Comparison of ENCODE assay signal across 9 mouse cellular contexts in genomic region chr5:118057508-118058111, GRCm38 (mm10). TPM values are rescaled to one million over a fixed set of nuclear protein-coding genes. Genes with fewer than 3 reads are reported as not detected.
DNase-seq lines count a peak whose midpoint lies in the region; ATAC-seq lines count a peak whose summit lies in the region.
"Had no signal": no experiment of that assay in that cellular context is flagged by ENCODE, and none has a peak within 500 bp of the region (broad histone marks: within the 10 kb centered on the region; RNA-seq: fewer than 3 reads in every experiment).

No protein-coding gene starts in this region.

- H3K9ac ChIP-seq in embryonic facial prominence, embryonic 14.5 days (ENCODE audit: low read depth, low read length): no peak overlapping the region
- no peak overlapping the region for H3K9ac ChIP-seq in midbrain, embryonic 15.5 days
- H3K9ac ChIP-seq in midbrain, embryonic 11.5 days (ENCODE audit: low read length): no peak overlapping the region
- H3K9ac ChIP-seq: liver, postnatal 0 days had no signal

- no peaks in the 10 kb centered on the region for H3K27me3 ChIP-seq in embryonic facial prominence, embryonic 14.5 days (replicated peaks; ENCODE audit: control insufficient read depth, insufficient read depth, low read length)
- no peaks in the 10 kb centered on the region; the same call in 1 of the 2 replicates for H3K27me3 ChIP-seq in embryonic facial prominence, embryonic 10.5 days (replicated peaks; ENCODE audit: low read depth, poor library complexity, severe bottlenecking)
- H3K27me3 ChIP-seq in midbrain, embryonic 15.5 days (replicated peaks): no peaks in the 10 kb centered on the region
- H3K27me3 ChIP-seq in midbrain, embryonic 11.5 days (ENCODE audit: control insufficient read depth, insufficient read depth, low read length): no peaks in the 10 kb centered on the region

- H3K4me2 ChIP-seq in embryonic facial prominence, embryonic 14.5 days (ENCODE audit: low read depth, low read length): no peak overlapping the region
- no peak overlapping the region for H3K4me2 ChIP-seq in midbrain, embryonic 15.5 days
- no peak overlapping the region for H3K4me2 ChIP-seq in midbrain, embryonic 11.5 days

- DNase-seq in embryonic facial prominence, embryonic 14.5 days (ENCODE audit: low spot score): no peak
- no peak for DNase-seq in embryonic facial prominence, embryonic 10.5 days (ENCODE audit: low spot score)
- no peak for DNase-seq in midbrain, embryonic 11.5 days (ENCODE audit: low spot score, missing footprints)
- peak; percentile 64 for DNase-seq in heart, postnatal 4 days
- DNase-seq in embryo, embryonic 9.5 days (ENCODE audit: extremely low spot score): no peak
- DNase-seq in right cerebral cortex, postnatal 14 days: no peak
- DNase-seq in frontal cortex, adult 2 months (ENCODE audit: extremely low spot score in 1 of 2, low spot score in 1 of 2): no peak
- DNase-seq: liver, postnatal 0 days had no signal

- H3K27ac ChIP-seq in embryonic facial prominence, embryonic 14.5 days (replicated peaks; ENCODE audit: low read depth, low read length): no peak overlapping the region
- no peak overlapping the region for H3K27ac ChIP-seq in embryonic facial prominence, embryonic 10.5 days (replicated peaks)
- H3K27ac ChIP-seq in midbrain, embryonic 15.5 days: peak overlapping the region; percentile 18; the same call in 1 of the 2 replicates
- H3K27ac ChIP-seq in midbrain, embryonic 11.5 days (ENCODE audit: low read depth, low read length): no peak overlapping the region

- H3K9me3 ChIP-seq in embryonic facial prominence, embryonic 14.5 days (ENCODE audit: control insufficient read depth, low read length): no peaks in the 10 kb centered on the region
- H3K9me3 ChIP-seq in embryonic facial prominence, embryonic 10.5 days: no peaks in the 10 kb centered on the region
- no peaks in the 10 kb centered on the region for H3K9me3 ChIP-seq in midbrain, embryonic 15.5 days
- H3K9me3 ChIP-seq in midbrain, embryonic 11.5 days (ENCODE audit: control insufficient read depth, low read length): no peaks in the 10 kb centered on the region

- WGBS in embryonic facial prominence, embryonic 14.5 days: 37% methylated on average over 8 of the region's 8 CpGs
- 51% methylated on average over 8 of the region's 8 CpGs for WGBS in embryonic facial prominence, embryonic 10.5 days
- WGBS in midbrain, embryonic 15.5 days: 39% methylated on average over 8 of the region's 8 CpGs
- WGBS in midbrain, embryonic 11.5 days: 68% methylated on average over 8 of the region's 8 CpGs

- peak; percentile 16; the same call in 1 of the 2 replicates for ATAC-seq in embryonic facial prominence, embryonic 14.5 days (ENCODE audit: low read depth)
- no peak; the same call in 1 of the 2 replicates for ATAC-seq in midbrain, embryonic 15.5 days (replicated peaks)
- ATAC-seq in midbrain, embryonic 11.5 days (ENCODE audit: low FRiP score): no peak
- ATAC-seq: liver, postnatal 0 days had no signal

- H3K4me3 ChIP-seq in embryonic facial prominence, embryonic 14.5 days (ENCODE audit: low read depth, low read length): no peak overlapping the region
- H3K4me3 ChIP-seq in embryonic facial prominence, embryonic 10.5 days: no peak overlapping the region
- H3K4me3 ChIP-seq in midbrain, embryonic 15.5 days: no peak overlapping the region
- H3K4me3 ChIP-seq in midbrain, embryonic 11.5 days (ENCODE audit: low read depth, low read length): no peak overlapping the region

- no peaks in the 10 kb centered on the region for H3K36me3 ChIP-seq in embryonic facial prominence, embryonic 14.5 days (ENCODE audit: control insufficient read depth, insufficient read depth, low read length)
- peaks cover 6% of the 10 kb centered on the region; the same call in 1 of the 2 replicates for H3K36me3 ChIP-seq in embryonic facial prominence, embryonic 10.5 days (replicated peaks)
- no peaks in the 10 kb centered on the region for H3K36me3 ChIP-seq in midbrain, embryonic 15.5 days (replicated peaks)
- no peaks in the 10 kb centered on the region for H3K36me3 ChIP-seq in midbrain, embryonic 11.5 days (ENCODE audit: control insufficient read depth, insufficient read depth, low read length)

- no peaks in the 10 kb centered on the region for H3K4me1 ChIP-seq in embryonic facial prominence, embryonic 14.5 days (ENCODE audit: control insufficient read depth, insufficient read depth, low read length)
- peaks cover 24% of the 10 kb centered on the region for H3K4me1 ChIP-seq in embryonic facial prominence, embryonic 10.5 days
- peaks cover 11% of the 10 kb centered on the region; the same call in 1 of the 2 replicates for H3K4me1 ChIP-seq in midbrain, embryonic 15.5 days
- H3K4me1 ChIP-seq in midbrain, embryonic 11.5 days (ENCODE audit: control insufficient read depth, insufficient read depth, low read length): no peaks in the 10 kb centered on the region; the same call in 1 of the 2 replicates

RNA-seq across cellular contexts. Expression of gene Tesc, which starts 30.1 kb away (rescaled TPM):
- polyA plus RNA-seq in embryonic facial prominence, embryonic 14.5 days (2014; fragmentation: Nextera tagmentation; extraction: Ambion mirVana): 10.4 and 12.1 TPM in 2 replicates
- polyA plus RNA-seq in embryonic facial prominence, embryonic 10.5 days (2016; fragmentation: Nextera tagmentation; extraction: Ambion mirVana): 0.20 and 1.6 TPM in 2 replicates
- 6.5 and 7.9 TPM in 2 replicates for polyA plus RNA-seq in midbrain, embryonic 15.5 days (2015; fragmentation: Nextera tagmentation; extraction: Ambion mirVana)
- polyA plus RNA-seq in midbrain, embryonic 11.5 days (2014; fragmentation: Nextera tagmentation; extraction: Ambion mirVana): 0.69 and 1.2 TPM in 2 replicates
- 10 to 100 TPM; 57.1 to 58.8 TPM for total RNA-seq in heart, postnatal 4 days (2021)
- 56.2 and 60.6 TPM in 2 replicates for polyA plus RNA-seq in frontal cortex, adult 2 months (2012; rRNA removed)
